Mouse (Mus musculus): ENCODE measurements around the gene Gpr146.
"Not testable (repeated sequence)": the region's sequence is repeated elsewhere in the genome, so short reads cannot be mapped to it uniquely, and the experiment has no call there.

Gpr146 gene

DNA sequence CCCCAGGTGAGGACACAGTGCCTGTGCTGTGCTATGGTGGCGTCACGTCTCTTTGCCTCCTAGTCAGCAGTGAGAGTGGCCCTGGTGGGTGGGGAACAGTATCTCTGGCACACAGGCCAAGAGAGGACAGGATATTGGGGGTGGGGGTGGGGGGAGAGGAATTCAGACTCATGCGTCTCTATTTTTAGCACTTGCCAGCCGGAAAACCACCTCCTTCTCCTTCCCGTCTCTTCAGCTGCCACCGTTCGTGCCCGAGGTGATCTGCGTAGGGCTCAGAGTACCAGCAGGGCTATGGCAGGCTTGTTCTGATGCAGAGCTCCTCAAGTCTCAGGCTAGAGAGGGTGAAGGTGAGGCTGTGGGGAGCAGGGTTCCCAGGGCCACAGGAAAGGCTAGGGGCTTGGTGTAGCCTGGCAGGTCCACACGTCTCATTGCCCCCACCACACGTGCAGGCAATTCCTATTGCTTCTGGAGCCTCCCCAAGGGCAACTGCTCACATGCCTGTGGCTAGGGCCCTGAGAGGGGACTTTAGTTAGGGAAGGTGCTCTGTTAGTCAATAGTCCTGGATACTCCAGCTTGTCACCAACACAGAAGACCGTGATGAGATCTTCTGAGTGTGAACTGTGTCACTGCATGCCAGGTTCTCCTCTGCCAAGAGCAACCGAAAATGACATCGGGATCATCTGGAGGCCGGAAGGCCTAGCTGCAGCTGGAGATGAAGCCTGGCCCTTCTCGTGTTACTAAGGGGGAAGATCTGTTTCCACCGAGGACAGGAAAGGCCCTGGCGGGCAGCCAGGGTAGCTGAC, at the start of gene Gpr146:
TSS of gene Gpr146 (plus strand) at position 230 of the 803 bp plus-strand sequence.
- DNase-seq (ENCODE audit: low spot score in 2 of 2) = no peak

DNA sequence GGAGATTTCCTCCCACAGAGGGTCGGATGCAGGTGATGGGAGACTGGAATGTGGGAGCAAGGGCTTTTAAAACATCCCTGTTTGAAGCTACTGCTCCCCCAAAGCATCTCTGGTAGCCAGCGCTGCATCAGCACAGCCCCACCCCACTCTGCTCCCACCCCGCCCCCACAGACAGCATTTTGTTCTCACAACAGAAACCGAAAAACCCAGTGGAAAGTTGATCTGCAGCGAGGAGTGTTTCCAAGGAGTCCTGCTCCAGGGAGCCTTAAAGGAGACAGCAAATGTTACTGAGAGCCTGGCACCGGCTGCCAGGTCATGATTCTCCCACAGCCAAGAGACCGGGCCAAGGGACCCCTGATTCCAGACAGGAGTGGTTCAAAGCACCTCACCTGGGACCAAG, 46.7 kb upstream of the Gpr146 start:
- DNase-seq (ENCODE audit: low spot score in 2 of 2) = no peak

DNA sequence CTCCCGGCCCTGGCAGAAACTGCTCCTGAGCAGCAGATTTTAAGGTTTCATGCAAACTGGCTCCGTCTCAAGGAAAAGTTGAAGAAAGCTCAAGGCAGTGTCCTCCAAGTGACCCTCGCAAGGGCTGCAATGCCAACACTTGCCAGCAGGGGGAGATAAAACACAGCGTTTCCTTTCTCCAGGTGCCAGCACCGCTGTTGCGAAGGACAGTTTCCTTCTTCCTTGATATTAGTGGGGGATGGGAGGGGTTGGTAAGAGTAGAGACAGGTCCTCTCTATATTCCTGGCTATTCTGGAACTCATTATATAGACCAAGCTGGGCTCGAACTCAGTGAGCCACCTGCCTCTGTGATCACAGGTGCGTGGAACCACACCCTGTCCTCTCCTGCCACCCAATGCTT, 45.8 kb upstream of the Gpr146 start:
- peak in 1 of 2 experiments; percentile 50 for DNase-seq (ENCODE audit: low spot score in 2 of 2)

DNA sequence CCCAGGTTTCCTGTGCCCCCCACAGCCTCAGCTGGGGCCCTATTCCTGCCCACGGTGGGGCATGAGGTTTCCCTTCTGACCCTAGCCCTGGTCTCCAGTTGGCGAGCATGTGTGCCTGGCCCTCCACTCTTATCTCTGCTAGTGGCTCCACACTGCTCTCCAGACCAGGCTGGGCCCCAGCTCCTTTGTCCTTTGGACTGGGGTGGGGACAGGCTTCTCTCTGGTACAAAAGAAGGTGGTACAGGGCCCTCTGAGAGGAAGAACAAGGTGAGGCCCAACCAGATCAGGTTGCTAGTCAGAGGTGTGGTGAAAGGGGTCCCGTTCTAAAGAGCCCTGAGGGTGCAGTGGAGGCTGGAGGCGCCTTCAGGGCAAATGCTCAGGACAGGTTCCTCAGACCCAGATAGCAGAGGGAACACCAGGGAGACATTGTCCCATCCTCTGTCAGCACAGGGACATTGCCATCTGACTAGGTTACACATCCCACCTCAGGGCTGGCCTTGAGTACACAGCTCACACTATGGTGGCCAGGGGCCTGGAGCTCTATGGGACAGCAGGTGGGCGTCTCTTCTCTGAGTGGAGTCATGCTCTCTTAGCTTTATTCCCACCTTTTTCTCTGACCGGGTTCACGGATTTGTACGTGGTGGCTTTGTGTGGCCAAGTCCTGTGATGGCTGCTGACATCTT, 44.8 kb upstream of the Gpr146 start:
- DNase-seq (ENCODE audit: low spot score in 2 of 2) = no peak

DNA sequence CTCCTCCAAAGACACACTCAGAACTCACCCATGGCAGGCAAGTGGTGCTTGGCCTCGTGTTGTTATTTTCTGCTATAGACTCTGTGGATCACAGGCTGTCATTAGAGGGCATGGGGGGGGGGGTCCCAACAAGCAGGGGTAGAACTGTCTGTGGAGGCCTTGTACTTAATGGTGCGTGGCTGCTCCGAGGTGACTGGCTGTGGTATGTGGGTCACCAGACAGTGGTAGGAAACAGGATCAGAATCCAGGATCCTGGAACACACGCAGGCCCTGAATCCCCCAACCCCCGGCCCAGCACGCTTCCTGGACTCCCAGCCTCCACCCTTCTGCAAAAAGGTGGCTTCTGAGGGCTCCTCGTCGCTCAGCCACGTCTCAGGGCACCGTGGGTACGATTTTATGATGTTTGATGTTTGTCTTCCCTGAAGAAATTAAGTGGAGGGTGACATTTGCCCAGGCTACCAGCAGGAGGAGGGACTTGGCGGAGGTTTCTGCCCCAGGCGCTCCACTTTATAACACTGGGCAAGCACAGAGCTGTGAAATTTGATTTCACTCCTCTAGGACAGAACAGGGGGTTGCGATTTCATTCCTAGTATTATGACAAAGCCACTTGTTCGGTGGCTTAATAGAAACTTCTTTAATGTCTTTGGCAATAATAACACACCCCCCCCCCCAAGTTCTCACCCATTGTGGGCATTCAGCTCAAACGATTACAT, 44.0 kb upstream of the Gpr146 start:
- no peak for DNase-seq (ENCODE audit: low spot score in 2 of 2)

DNA sequence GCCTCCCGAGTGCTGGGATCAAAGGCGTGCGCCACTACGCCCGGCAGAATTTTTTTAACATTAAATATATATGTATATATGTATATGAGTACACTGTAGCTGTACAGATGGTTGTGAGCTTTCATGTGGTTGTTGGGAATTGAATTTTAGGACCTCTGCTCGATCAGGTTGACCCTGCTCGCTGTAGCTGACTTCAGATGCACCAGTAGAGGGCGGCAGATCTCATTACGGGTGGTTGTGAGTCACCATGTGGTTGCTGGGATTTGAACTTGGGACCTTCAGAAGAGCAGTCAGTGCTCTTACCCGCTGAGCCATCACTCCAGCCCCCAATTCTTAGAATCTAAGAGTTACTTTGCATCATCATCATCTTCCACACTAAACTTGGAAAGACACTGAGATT, 43.1 kb upstream of the Gpr146 start:
- not testable (repeated sequence) for DNase-seq (ENCODE audit: low spot score in 2 of 2)

DNA sequence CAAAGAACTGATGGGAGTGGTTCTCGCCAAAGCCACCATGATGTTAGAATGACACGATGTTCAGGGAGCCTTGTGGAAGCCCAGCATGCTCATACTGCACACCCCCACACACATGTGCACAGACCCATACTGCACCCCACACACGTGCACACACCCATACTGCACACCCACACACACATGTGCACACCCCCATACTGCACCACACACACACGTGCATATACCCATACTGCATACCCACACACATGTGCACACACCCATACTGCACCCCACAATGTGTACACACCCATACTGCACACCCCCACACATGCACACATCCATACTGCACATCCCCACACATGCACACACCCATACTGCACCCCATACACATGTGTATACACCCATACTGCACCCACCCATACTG, 41.9 kb upstream of the Gpr146 start:
- no peak for DNase-seq (ENCODE audit: low spot score in 2 of 2)

DNA sequence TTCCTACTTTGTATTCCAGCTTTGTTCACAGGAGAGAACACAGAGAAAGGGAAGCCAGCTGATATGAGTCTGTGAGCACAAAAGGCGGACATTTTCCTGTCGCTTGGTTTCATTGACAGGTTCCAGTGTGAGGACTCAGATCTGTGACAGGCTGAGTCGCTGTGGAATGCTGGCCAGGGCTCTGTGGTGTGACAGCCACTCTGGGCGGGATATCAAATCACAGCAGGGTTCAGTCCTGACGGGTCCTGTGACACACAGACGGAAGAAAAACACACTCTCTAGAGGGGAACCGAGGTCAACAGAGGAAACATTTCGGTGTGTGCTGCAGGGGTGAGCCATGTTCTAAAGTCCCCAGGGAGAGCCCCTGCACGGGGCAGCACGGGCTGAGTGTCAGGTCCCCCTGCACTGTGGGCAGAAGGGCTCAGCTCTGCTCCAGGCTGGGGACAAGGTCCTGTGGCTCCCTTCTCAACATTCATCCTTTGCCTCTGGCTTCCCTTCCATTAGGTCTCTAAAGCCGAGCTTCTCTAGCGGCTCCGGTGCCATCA, 39.6 kb upstream of the Gpr146 start:
- no peak for DNase-seq (ENCODE audit: low spot score in 2 of 2)

DNA sequence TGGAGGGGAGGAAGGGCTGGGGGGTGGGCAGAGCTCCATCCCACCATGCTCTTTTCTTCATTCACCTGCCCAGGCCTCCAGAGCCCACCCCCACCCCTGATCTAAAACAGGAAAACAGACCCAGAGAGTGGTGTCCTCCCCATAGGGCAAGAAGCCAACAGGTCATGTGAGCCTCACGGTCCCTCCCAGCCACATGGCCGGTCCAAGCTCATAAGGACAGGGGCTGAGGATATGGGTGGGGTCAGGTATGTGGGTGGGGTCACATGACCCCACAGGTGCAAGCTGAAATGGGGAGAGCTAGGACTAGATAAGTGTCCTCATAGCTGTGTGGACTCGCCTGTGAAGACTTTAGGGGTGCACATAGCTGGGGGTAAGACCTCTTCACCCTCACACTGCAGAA, 39.1 kb upstream of the Gpr146 start:
- no peak for DNase-seq (ENCODE audit: low spot score in 2 of 2)

DNA sequence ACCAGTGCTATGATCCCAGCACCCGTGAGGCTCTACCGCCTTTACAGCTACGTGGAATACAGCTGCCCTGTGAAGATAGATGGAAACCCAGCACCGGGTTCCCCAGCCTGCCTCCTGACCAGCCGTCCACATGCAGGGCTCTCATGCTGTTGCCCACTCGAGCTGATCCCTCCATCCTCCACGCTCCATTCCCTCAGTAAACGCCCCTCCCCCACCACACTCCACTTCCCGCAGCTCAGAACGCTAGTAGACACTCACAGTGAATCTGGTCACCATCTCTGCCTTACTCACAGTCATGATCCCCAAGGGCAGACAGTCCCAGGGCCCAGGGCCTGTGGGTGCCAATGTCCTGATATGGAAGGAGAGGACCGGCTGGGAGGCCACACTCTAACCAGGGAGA, 38.6 kb upstream of the Gpr146 start:
- no peak for DNase-seq (ENCODE audit: low spot score in 2 of 2)

DNA sequence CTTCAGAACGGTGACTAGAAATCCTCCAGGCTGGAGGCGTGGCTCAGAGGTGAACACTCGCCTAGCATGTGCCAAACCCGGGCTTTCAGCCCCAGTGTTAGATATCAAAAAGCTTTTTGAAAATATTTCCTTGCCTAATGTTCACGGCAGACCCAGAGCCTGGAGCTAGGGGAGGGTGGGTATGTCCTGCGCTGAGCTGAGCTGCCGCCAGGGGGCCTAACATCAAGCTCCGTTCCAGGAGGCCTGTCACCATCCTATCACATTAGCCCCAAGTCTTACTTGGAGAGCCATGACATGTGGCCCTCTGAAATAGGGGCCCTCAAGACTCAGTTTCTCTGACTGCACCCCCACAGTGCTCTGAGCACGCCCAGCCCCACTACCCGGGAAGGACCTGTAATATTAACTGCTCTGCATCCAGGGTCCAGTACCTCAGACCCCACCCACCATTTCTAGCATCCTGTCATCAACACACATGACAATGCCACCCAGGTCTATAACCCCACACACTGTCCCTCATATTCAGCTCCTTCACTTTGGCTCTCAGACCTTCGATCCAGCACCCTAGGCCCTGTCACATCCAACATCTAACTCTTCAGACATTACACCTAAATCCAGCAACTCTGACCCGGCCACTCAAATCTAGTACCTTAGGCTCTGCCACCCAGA, 33.3 kb upstream of the Gpr146 start:
- DNase-seq (ENCODE audit: low spot score in 2 of 2) = peak; percentile 54 to 55

DNA sequence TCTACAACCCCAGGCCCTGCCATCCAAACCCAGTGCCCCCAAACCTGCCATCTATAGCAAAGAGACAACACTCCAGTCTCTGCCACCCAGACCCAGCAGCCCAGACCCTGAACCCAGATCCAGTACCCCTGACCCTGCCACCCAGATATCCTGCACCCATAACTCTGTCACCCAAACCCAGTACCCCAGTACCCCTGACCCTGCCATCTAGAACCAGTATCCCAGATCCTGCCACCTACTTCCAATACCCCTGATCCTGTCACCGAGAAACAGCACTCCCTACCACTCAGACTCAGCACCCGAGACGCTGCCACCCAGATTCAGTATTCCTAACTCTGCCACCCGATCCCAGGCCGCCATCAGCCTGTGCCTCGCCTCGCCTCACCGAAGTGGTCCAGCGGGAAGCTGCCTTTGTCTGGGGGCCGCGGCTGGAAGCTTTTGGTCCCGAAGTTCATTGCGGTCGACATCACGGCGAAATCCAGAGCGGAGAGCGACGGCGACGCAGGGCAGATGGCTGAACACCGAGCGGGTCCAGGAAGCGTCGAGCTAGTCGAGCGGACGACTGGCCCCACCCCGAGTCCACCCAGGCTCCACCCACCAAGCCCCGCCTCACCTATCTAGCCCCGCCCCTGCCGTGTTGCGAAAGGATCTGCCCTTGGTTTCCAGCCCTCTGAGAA, 32.7 kb upstream of the Gpr146 start:
- peak; percentile 87 to 88 for DNase-seq (ENCODE audit: low spot score in 2 of 2)

DNA sequence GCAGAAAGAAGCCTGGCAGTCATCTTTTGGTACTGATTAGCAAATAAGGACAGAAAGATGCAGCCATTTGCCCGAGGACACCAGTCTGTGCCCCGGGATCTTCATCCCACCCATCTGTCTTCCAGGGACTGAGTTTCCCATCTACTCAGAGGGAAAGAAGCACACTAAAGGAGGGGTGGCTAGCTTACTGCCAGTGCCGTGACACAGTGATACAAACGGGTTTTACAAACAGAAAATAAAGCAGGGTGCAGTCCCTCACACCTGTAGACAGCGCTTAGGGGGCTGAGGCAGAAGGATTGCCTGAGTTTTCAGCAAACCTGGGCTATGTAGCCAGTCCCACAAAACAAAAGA, 32.2 kb upstream of the Gpr146 start:
- no peak for DNase-seq (ENCODE audit: low spot score in 2 of 2)

DNA sequence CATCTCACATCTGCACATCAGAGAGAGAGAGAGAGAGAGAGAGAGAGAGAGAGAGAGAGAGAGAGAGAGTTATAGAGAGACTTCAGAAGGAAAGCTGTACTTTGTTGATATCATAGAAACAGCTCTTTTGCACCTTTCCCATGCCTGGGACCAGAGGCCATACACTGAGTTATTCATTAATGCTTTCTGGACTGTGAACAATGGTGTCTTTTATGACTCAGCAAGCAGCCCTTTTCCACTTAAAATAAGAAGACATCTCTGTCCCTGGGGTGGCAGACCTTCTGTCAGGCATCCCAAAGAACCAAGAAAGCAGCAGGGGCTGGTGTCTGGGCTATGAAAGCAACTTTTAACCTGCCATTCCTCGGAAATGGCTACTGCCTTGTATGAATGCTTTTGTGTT, 30.3 kb upstream of the Gpr146 start:
- DNase-seq (ENCODE audit: low spot score in 2 of 2) = no peak

DNA sequence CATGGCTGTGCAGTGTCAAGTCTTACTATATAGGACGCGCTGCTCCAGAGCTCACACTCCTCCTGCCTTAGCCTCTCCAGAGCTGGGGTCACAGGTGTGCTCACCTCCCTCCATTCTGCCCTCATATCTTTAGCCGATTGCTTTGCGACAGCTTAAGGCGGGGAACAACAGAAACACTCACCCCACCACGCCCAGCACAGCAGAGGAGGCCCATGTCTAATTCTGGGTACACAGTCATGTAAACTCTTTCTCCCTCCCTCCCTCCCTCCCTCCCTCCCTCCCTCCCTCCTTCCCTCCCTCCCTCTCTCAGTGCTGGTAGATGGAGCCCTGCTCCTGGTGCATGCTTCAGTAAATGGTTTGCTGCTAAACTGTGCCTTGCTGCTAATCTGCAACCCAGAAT, 27.8 kb upstream of the Gpr146 start:
- no peak for DNase-seq (ENCODE audit: low spot score in 2 of 2)

DNA sequence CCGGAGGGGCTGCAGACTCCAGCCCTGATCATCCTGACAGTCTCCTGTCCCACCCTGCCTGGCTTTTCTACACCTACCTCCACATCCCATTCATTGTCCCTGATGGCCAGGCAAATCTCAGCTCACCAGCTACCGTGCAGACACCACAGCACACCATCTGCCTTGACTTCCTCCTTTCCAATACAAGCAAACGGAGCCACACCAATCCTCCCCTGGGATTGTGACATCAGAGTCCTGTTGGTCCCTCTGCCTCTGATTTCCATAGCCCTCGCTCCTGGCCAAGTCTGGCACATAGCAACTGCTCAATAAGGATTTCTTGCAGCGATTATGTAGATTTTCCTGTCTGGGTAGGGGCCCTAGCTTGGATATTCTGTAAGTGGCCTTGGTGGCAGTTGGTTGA, 26.4 kb upstream of the Gpr146 start, which contains the start of gene Cox19:
TSS of gene Cox19 (minus strand) at position 285 of the 400 bp plus-strand sequence.
- DNase-seq (ENCODE audit: low spot score in 2 of 2) = no peak

DNA sequence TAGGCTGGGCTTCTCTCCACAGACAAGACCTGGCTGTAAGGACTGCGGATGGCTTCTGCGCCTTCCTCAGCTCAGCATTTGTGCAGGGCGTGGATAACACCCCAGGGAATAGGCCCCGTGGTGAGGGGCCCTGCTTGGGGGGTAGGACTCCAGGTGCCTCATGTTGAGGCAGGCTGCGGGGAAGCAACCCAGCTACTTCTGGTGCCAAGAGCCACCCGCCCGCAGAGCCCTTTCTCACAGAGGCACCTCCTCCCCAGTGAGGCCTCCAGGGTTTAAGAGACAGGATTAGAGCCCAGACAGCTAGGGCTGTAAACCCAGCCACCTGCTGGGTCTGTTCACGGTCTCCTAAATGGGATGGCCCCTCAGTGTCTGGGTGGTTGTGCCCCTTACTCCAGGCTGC, 25.9 kb upstream of the Gpr146 start:
- no peak for DNase-seq (ENCODE audit: low spot score in 2 of 2)

DNA sequence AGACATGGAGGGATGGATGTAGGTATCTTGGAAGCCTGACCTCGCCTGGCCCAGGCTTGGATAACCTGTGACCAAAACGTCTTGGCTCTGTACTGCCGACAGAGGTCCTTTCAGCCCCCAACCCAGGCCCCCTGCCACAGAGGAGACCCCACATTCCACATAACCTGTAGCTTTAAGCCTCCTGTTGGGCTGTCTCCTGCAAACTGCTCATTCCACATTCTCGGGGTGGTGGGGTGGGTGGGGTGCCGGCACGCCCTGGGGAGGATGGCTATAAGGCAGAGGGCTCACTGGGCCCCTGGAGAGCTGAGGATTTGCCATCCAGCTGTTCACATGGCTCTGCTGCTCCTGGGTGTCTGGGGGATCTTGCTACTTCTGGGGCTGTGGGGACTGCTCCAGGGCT, 25.2 kb upstream of the Gpr146 start, which contains the start of gene Cyp2w1:
TSS of gene Cyp2w1 (plus strand) at position 301 of the 400 bp plus-strand sequence.
- DNase-seq (ENCODE audit: low spot score in 2 of 2) = no peak

DNA sequence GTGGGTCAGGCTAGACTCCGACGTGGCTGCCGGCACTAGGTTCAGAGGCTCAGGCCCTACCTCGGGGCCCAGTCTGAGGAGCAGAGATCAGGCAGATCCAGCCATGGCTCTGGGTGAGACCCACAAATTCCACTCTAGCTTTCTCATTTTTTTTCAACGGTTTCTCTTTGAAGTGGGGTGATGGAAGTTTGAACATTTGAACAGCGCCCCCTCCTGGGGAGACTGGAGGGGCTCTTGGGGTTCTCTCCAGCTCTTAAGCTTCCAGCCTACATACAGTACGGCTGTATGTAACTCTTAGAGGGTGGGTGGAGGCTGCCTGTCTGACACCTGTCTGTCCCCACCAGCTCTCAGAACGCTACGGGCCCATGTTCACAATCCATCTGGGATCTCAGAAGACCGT, 24.0 kb upstream of the Gpr146 start:
- DNase-seq (ENCODE audit: low spot score in 2 of 2) = no peak

DNA sequence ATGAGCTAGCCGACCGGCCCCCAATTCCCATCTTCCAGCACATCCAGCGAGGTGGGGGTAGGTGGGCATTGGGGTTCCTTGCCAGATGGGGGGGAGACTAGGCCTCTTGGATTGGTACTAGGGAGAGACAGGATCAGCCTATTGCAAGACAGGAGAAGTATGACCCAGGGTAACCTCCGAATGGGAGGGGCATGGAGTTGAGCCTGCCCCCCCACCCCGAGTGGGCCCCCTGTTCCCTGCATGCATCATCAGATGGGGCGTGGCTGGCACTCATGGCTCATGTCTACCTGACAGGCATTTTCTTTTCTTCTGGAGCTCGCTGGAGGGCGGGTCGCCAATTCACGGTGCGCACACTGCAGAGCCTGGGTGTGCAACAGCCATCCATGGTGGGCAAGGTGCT, 23.6 kb upstream of the Gpr146 start:
- no peak for DNase-seq (ENCODE audit: low spot score in 2 of 2)

DNA sequence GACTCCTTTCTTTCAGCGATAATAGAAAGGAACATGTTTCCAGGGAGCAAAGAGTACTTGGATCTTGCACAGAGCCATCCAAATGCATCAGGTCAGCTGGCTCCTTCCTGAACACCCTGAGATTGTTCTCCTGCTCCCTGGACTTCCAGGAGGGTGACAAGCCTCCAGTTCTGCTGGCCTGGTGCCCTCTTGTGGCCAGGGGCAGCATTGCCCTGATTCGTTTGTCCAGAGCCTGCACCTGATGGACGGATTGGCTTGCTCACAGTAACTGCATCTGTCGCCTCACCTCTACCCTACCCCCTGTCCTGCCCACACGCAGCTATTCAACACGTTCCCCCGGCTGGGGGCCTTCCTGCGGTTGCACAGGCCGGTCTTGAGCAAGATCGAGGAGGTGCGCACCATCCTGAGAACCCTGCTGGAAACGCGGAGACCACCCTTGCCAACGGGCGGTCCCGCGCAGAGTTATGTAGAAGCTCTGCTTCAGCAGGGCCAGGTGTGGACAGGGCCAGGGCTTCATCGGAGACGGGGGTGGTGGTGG, 22.2 kb upstream of the Gpr146 start:
- DNase-seq (ENCODE audit: low spot score in 2 of 2) = peak; percentile 69 to 71

Measured in right cerebral cortex, postnatal 36 days (tissue).